Mouse (Mus musculus) MEL (cell line): ENCODE measurements around the gene Tmem160. TPM values are rescaled to one million over a fixed set of nuclear protein-coding genes. Genes with fewer than 3 reads are reported as not detected.

Experiments used
- DNase-seq: peaks from one replicate; pipeline ENCODE4 v3.0.0; 2011; ENCODE audit warnings: low read depth, low spot score
- H3K27ac ChIP-seq: 2 replicates; pipeline ENCODE4 v1.5.1; 2012; ENCODE audit warnings: low read depth, mild to moderate bottlenecking, control low read depth, low read length, moderate library complexity; ENCODE audit not compliant: control insufficient read depth
- H3K27me3 ChIP-seq, 2 experiments: fragments of 150-350 bp in 1 of 2; sonication (generic) in 1 of 2; 2 replicates each; pipeline ENCODE4 v1.6.1; 2012; ENCODE audit warnings: low read length in 2 of 2, mild to moderate bottlenecking in 2 of 2, improper control_type of control experiment in 1 of 2, moderate library complexity in 1 of 2; ENCODE audit not compliant: insufficient read depth in 2 of 2, control insufficient read depth in 1 of 2
- H3K36me3 ChIP-seq, 2 experiments: 2 replicates each; pipeline ENCODE4 v1.6.1; 2012 to 2014; ENCODE audit warnings: low read length in 2 of 2, improper control_type of control experiment in 1 of 2, inconsistent platforms in 1 of 2, mild to moderate bottlenecking in 1 of 2; ENCODE audit not compliant: insufficient read depth in 2 of 2, control insufficient read depth in 1 of 2
- H3K4me1 ChIP-seq, 2 experiments: fragments of 150-350 bp in 1 of 2; sonication (generic) in 1 of 2; 2 replicates each; pipeline ENCODE4 v1.6.1; 2012; ENCODE audit warnings: low read length in 2 of 2, improper control_type of control experiment in 1 of 2, mild to moderate bottlenecking in 1 of 2; ENCODE audit not compliant: insufficient read depth in 2 of 2, control insufficient read depth in 1 of 2
- H3K4me3 ChIP-seq, 2 experiments: fragments of 150-350 bp in 1 of 2; sonication (generic) in 1 of 2; 2 replicates each; pipeline ENCODE4 v1.5.1; 2012; ENCODE audit warnings: low read depth in 2 of 2, low read length in 2 of 2, mild to moderate bottlenecking in 2 of 2, moderate library complexity in 2 of 2, control low read depth in 1 of 2, improper control_type of control experiment in 1 of 2; ENCODE audit not compliant: control insufficient read depth in 1 of 2, insufficient read depth in 1 of 2
- H3K79me2 ChIP-seq: 2 replicates; pipeline ENCODE4 v1.6.1; 2012; ENCODE audit warnings: mild to moderate bottlenecking, low read length, moderate library complexity; ENCODE audit not compliant: control insufficient read depth, poor library complexity, insufficient read depth
- H3K9ac ChIP-seq: 2 replicates; pipeline ENCODE4 v1.6.1; 2012; ENCODE audit warnings: low read depth, mild to moderate bottlenecking, control low read depth, low read length, moderate library complexity; ENCODE audit not compliant: control insufficient read depth, poor library complexity, severe bottlenecking
- H3K9me3 ChIP-seq: fragments of 150-350 bp; sonication (generic); replicated peaks from 2 replicates; pipeline ENCODE4 v1.6.1; 2012; ENCODE audit warnings: mild to moderate bottlenecking, low read length, improper control_type of control experiment, moderate library complexity; ENCODE audit not compliant: insufficient read depth
- CTCF ChIP-seq, 3 experiments: IDR thresholded peaks in 2 of 3; conservative IDR thresholded peaks in 1 of 3; 2 replicates each; pipeline ENCODE4 v1.5.1; 2011 to 2012; ENCODE audit warnings: low read length in 3 of 3, low read depth in 2 of 3, mild to moderate bottlenecking in 2 of 3, improper control_type of control experiment in 1 of 3, inconsistent platforms in 1 of 3, mixed read lengths in 1 of 3, moderate library complexity in 1 of 3; ENCODE audit not compliant: control insufficient read depth in 1 of 3, insufficient read depth in 1 of 3, poor library complexity in 1 of 3, severe bottlenecking in 1 of 3
- E2F4 ChIP-seq: IDR thresholded peaks from 2 replicates; pipeline ENCODE4 v1.6.1; 2011; ENCODE audit warnings: low read depth, low read length, improper control_type of control experiment, borderline replicate concordance
- ELF1 ChIP-seq: IDR thresholded peaks from 2 replicates; pipeline ENCODE4 v1.6.1; 2014; ENCODE audit warnings: low read depth, mild to moderate bottlenecking, inconsistent platforms, low read length, improper control_type of control experiment, moderate library complexity
- EP300 ChIP-seq, 2 experiments: IDR thresholded peaks; 2 replicates each; pipeline ENCODE4 v1.6.1; 2011; ENCODE audit warnings: improper control_type of control experiment in 2 of 2, low read length in 2 of 2, low read depth in 1 of 2, mild to moderate bottlenecking in 1 of 2
- KAT2A ChIP-seq: conservative IDR thresholded peaks from 2 replicates; pipeline ENCODE4 v1.6.1; 2012; ENCODE audit warnings: low read depth, low read length, improper control_type of control experiment, inconsistent platforms
- MAFK ChIP-seq: IDR thresholded peaks from 2 replicates; pipeline ENCODE4 v1.6.1; 2011; ENCODE audit warnings: low read depth, mild to moderate bottlenecking, low read length, improper control_type of control experiment, borderline replicate concordance
- MEF2A ChIP-seq: IDR thresholded peaks from 2 replicates; pipeline ENCODE4 v1.6.1; 2014; ENCODE audit warnings: low read depth, mild to moderate bottlenecking, inconsistent platforms, low read length, improper control_type of control experiment; ENCODE audit not compliant: poor library complexity, insufficient replicate concordance, severe bottlenecking; ENCODE audit errors: extremely low read depth
- NELFE ChIP-seq: IDR thresholded peaks from 2 replicates; pipeline ENCODE4 v1.6.1; 2011; ENCODE audit warnings: low read depth, low read length, improper control_type of control experiment
- POLR2A ChIP-seq, 2 experiments: IDR thresholded peaks; 2 replicates each; pipeline ENCODE4 v1.6.1; 2011 to 2012; ENCODE audit warnings: low read length in 2 of 2, mild to moderate bottlenecking in 2 of 2, control low read depth in 1 of 2, improper control_type of control experiment in 1 of 2, low read depth in 1 of 2, moderate library complexity in 1 of 2; ENCODE audit not compliant: control insufficient read depth in 1 of 2, insufficient read depth in 1 of 2, poor library complexity in 1 of 2
- RAD21 ChIP-seq: IDR thresholded peaks from 2 replicates; pipeline ENCODE4 v1.6.1; 2011; ENCODE audit warnings: mild to moderate bottlenecking, low read depth, low read length, improper control_type of control experiment
- RCOR1 ChIP-seq: IDR thresholded peaks from 2 replicates; pipeline ENCODE4 v1.6.1; 2012; ENCODE audit warnings: low read depth, mild to moderate bottlenecking, inconsistent platforms, low read length, improper control_type of control experiment
- USF2 ChIP-seq, 2 experiments: IDR thresholded peaks; 2 replicates each; pipeline ENCODE4 v1.6.1; 2011 to 2012; ENCODE audit warnings: improper control_type of control experiment in 2 of 2, low read length in 2 of 2, borderline replicate concordance in 1 of 2, inconsistent platforms in 1 of 2, low read depth in 1 of 2, mild to moderate bottlenecking in 1 of 2; ENCODE audit not compliant: insufficient read depth in 1 of 2
- ZMIZ1 ChIP-seq: IDR thresholded peaks from 2 replicates; pipeline ENCODE4 v1.6.1; 2012; ENCODE audit warnings: low read depth, mild to moderate bottlenecking, inconsistent platforms, low read length, improper control_type of control experiment, moderate library complexity
- polyA plus RNA-seq, 2 experiments: library from polyadenylated mRNA; stranded (reverse) in 1 of 2; unstranded in 1 of 2; fragments of >175 nt in 1 of 2; fragments of >200 nt in 1 of 2; gene quantifications; 2 replicates each; pipeline versions ENCODE4 v1.2.1 to v1.2.4; 2012; ENCODE audit warnings: low replicate concordance in 2 of 2, low read depth in 1 of 2; ENCODE audit not compliant: insufficient read length in 2 of 2, insufficient read depth in 1 of 2, missing spikeins in 1 of 2
- total RNA-seq: library from RNA; depleted of rRNA; stranded (reverse); fragments of 300-350 nt; gene quantifications from 2 replicates; pipeline ENCODE4 v1.2.3, GENCODE M21; 2012

The Tmem160 gene
- total and polyA plus RNA-seq, 3 experiments, result 73.3 to 90.1 TPM; not detected in 1

GRCm38 (mm10) chr7:16451656-16452055 is 923 bp upstream of the Tmem160 start:
- Histone ChIP-seq H3K9me3 (no peaks in the 10 kb centered on the region), H3K27ac (peak overlapping the region; percentile 61), H3K27me3 (no peaks in the 10 kb centered on the region), H3K4me1 (peaks cover 1 to 13% of the 10 kb centered on the region in 2 experiments; a peak in 3 of 4 replicates), H3K9ac (peak overlapping the region; percentile 50), H3K79me2 (no peaks in the 10 kb centered on the region; the same call in none of the 2 replicates), H3K36me3 (peaks cover 0 to 5% of the 10 kb centered on the region in 2 experiments; a peak in 2 of 4 replicates), H3K4me3 (peak overlapping the region; percentile 39 to 50)
- TF ChIP-seq USF2 (IDR thresholded peaks at IDR 0.05; ENCODE audit: borderline replicate concordance in 1 of 2, insufficient read depth in 1 of 2, low read depth in 1 of 2, low read length in 2 of 2) (no peak), ZMIZ1 (0 out of 2 replicates have a peak, but pooled peaks have one; percentile 5)
- DNase-seq, result peak; percentile 48

- Histone ChIP-seq H3K27ac (peak overlapping the region; percentile 42), H3K4me1 (peaks cover 1 to 13% of the 10 kb centered on the region in 2 experiments; a peak in 3 of 4 replicates), H3K79me2 (no peaks in the 10 kb centered on the region; the same call in none of the 2 replicates), H3K36me3 (peaks cover 0 to 5% of the 10 kb centered on the region in 2 experiments; a peak in 2 of 4 replicates), H3K9me3 (no peaks in the 10 kb centered on the region), H3K4me3 (peak overlapping the region; percentile 62 to 82), H3K9ac (peak overlapping the region; percentile 72), H3K27me3 (no peaks in the 10 kb centered on the region)
- DNase-seq, result peak; percentile 89
- TF ChIP-seq KAT2A (no peak), RCOR1 (peak; percentile 50; the same call in 1 of the 2 replicates), RAD21 (no peak), ELF1 (0 out of 2 replicates have a peak, but pooled peaks have one; percentile 15), POLR2A (IDR thresholded peaks at IDR 0.05; ENCODE audit: control insufficient read depth in 1 of 2, insufficient read depth in 1 of 2, low read depth in 1 of 2, low read length in 2 of 2, poor library complexity in 1 of 2) (peak; percentile 50; a peak in 2 of 4 replicates), NELFE (peak; percentile 37; the same call in 1 of the 2 replicates)
These were observed 636 bp downstream of the Tmem160 start for GRCm38 (mm10) chr7:16453118-16453711.

- Histone ChIP-seq H3K36me3 (peaks cover 0 to 5% of the 10 kb centered on the region in 2 experiments; a peak in 2 of 4 replicates), H3K27me3 (no peaks in the 10 kb centered on the region), H3K27ac (no peak overlapping the region), H3K9me3 (no peaks in the 10 kb centered on the region), H3K4me3 (no peak overlapping the region), H3K4me1 (peaks cover 1 to 13% of the 10 kb centered on the region in 2 experiments; a peak in 3 of 4 replicates), H3K79me2 (no peaks in the 10 kb centered on the region; the same call in none of the 2 replicates), H3K9ac (no peak overlapping the region)
- no peak for DNase-seq
- no peak for TF ChIP-seq MEF2A
- no peak for TF ChIP-seq RAD21
- TF ChIP-seq E2F4, result no peak
- no peak for TF ChIP-seq CTCF (IDR thresholded peaks at IDR 0.05 in 2 of 3, conservative IDR thresholded peaks at IDR 0.05 in 1 of 3; ENCODE audit: control insufficient read depth in 1 of 3, insufficient read depth in 1 of 3, low read depth in 2 of 3, low read length in 3 of 3, poor library complexity in 1 of 3, severe bottlenecking in 1 of 3)
- TF ChIP-seq RCOR1, result no peak
- no peak for TF ChIP-seq ZMIZ1
- TF ChIP-seq EP300 (IDR thresholded peaks at IDR 0.05; ENCODE audit: low read depth in 1 of 2, low read length in 2 of 2), result no peak
- no peak for TF ChIP-seq MAFK
These were observed 2.4 kb downstream of the Tmem160 start for GRCm38 (mm10) chr7:16455016-16455415.
